Mouse (Mus musculus): Measurements from ENCODE around the gene Sec23ip.
A peak's percentile ranks its signal among the peaks of the same experiment; 100 is the strongest.

Gene Sec23ip

DNA sequence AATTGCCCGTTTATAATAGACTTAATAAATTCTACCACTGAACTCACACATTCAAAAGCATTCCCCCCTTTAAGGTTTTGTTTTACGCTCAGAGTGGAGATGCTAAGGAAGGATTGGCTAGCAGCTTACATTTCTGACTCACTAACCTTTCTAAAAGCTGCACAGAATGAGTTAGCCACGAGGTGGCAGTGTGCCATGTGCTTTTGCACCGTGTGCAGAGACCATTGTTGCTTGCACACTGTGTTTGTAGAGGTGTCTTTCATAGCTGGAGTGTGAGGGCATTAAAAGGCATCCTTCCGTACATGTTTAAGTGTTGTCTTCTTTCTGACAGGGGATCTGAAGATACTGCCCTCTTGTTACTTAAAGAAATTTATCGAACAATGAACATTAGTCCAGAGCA is 34.6 kb downstream of the Sec23ip start:
- peak; percentile 31 to 67 for DNase-seq (ENCODE audit: low spot score in 2 of 2)

DNA sequence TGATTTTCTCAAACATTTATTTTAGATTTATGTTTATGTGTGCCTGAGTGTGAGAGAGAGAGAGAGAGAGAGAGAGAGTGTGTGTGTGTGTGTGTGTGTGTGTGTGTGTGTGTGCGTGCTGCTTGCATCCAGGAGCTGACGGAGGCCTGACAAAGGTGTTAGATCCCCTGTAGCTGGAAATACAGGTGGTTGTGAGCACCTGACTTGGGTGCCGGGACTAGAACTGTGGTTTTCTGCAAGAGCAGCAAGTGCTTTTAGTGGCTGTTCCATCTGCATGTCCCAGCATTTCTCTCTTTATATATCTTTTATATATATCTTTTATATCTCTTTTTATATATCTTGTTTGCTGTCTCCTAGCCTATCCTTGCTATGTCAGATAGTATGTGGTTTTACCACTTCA is 37.1 kb downstream of the Sec23ip start:
- no peak for DNase-seq (ENCODE audit: low spot score in 2 of 2)

DNA sequence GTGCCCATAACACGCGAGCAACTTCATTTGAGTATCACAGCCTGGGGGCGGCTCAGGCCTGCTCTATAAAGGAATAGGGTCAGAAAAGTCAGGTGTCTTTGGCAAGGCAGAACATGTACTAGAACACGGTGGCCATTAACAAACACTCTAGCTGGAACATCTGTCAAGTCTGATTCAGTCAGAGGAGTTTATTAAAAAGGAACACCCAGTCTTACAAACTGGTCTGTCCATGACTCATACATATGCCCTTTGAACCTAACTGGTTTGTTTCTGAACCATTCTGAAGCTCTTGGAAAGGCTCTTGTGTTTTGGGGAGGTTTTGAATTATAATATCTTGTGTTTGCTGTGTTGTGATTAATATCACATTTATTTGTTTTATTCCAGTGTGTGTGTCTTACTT is 45.3 kb downstream of the Sec23ip start:
- no peak for DNase-seq (ENCODE audit: low spot score in 2 of 2)

DNA sequence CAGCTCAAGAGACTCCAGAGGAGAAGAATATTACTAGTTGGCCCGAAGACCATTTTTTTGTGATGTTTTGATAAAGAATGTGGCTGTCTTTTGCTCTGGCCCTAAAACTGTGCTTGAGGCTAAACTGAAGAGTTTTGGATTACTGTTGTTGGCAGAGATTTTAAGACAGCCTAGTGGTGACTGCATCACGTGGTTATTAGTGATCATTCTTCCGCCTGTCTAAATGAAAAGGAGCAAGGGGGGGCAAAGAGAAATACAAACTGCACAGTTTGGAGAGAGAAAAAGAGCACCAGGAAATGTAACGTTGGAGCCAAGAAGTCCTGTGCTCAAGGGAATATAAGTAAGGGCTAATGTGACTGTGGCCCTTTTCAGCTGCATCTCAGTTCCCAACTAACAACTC is 48.7 kb downstream of the Sec23ip start:
- no peak for DNase-seq (ENCODE audit: low spot score in 2 of 2)

DNA sequence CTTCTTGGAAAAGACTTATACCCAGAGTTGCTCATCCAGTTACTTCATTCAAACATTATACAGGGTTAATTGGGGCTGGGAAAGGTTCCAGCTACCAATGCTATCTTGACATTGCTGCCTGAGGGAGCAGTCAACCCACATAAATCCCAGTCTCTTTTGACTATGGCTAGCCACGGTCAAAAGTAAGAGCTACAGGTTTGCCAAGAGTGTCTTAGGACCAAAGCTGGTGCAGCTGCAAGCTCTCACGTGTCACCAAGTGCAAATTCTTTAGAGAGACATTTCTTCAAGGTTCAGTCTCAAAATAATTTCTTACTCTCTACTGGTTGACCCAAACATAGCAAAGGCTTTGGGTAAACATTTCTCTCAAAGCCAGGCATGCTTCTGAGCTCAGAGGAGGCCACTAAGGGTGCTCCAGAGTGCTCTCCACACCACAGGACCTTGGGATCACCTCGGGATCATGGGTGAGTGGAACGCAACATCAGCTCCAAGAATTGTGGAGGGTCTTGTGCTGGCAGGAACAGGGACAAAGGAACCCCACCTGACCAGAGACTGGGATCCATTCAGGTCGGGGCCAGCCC is 80.3 kb downstream of the Sec23ip start:
- no peak for DNase-seq (ENCODE audit: low spot score in 2 of 2)

DNA sequence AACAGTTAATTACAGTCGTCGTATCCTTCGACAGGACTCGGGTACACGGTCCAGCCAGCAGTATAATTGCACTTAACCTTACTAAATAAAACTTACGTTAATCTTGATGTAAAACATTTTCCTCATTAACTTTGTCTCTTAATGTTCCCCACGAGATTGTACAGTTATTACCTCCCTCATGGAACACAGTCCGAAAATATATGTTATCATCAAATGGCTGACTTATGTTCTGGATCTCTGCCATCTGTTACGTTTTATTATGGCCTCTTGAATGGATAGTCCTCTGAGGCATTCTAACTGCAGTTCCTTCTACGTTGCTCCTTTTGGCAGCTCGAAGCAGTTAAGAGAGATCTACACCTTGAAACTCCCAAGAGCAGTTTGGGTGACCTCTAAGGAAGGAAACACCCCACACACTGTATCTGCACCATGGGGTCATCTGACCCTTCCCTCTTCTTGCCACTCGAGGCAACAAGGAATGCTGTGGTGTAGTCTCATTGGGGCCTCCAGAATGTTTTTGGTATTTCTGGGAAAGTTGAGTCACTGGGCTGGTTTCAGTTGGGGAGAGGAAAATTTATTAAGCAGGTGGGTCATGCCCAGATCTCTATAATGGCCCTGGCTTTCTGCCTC is 87.8 kb downstream of the Sec23ip start:
- DNase-seq (ENCODE audit: low spot score in 2 of 2): no peak

DNA sequence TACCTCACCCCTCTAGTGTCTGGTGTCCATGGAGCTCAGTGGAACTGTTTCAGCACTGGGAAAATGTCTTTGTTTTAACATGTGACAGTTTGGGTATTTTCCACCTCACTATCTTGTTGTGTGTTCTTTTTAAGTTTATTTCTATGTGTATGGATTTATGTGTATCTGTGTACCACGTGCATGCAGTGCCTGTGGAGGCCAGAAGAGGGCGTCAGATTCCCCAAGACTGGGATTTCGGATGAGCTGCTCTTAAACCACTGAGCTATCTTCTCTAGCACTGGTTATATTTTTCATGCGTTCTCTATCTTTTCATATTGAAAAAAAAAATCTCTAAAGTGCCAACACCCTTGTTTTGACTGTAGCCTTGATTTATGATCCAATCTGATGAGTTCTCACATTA is 88.5 kb downstream of the Sec23ip start:
- no peak for DNase-seq (ENCODE audit: low spot score in 2 of 2)
